Mouse (Mus musculus) heart, adult 11 months (tissue): ENCODE measurements around the gene Zfp213.
"Not testable (repeated sequence)": the region's sequence is repeated elsewhere in the genome, so short reads cannot be mapped to it uniquely, and the experiment has no call there.

Experiments
- DNase-seq: peaks from one replicate; pipeline ENCODE4 v3.0.0; 2022

The Zfp213 gene

GRCm38 (mm10) chr17:23542835-23543234, 21.2 kb downstream of the Zfp213 start:
- peak; percentile 84 for DNase-seq

DNA sequence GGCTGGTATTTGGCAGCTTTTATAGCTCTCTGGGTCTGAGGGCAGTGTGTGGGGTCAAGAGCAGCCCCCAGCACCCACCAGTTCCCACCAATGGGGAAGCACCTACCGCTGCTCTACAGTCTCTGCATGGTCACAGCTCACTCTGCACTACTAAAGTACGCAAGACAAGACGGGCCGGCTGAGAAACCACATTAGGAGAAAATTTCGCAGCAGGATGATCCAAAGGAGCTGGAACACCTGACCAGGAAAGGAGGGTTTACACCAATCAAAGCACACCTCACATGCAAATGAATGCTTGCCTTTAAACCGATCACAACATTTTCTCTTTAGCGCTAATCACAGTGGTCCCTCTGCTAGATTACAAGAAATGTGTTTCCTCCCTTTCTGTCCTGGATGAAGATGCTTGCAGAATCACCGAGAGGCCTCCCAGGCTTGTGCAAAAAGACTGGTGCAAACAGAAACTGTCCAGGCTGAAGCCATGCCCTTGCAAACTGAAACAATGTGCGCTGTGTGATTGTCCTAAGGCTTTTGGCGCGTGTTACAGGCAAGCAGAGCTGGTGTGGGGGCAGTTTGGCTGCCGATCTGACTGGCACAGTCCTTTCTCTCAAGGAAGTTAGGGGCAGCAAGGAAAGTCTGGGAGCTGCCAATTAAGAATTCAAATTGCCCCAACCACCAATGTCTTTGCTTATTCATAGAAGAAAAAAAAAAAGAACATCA, 21.9 kb downstream of the Zfp213 start:
- DNase-seq = peak; percentile 85

- DNase-seq = peak; percentile 71
Observed at GRCm38 (mm10) chr17:23540605-23541475, 23.2 kb downstream of the Zfp213 start.

- DNase-seq = peak; percentile 68
Observed at GRCm38 (mm10) chr17:23540106-23540505, 23.9 kb downstream of the Zfp213 start.

- peak; percentile 76 for DNase-seq
Observed at GRCm38 (mm10) chr17:23539608-23540007, 24.4 kb downstream of the Zfp213 start.

- DNase-seq = peak; percentile 83
Observed at GRCm38 (mm10) chr17:23538299-23539015, 25.6 kb downstream of the Zfp213 start.

DNA sequence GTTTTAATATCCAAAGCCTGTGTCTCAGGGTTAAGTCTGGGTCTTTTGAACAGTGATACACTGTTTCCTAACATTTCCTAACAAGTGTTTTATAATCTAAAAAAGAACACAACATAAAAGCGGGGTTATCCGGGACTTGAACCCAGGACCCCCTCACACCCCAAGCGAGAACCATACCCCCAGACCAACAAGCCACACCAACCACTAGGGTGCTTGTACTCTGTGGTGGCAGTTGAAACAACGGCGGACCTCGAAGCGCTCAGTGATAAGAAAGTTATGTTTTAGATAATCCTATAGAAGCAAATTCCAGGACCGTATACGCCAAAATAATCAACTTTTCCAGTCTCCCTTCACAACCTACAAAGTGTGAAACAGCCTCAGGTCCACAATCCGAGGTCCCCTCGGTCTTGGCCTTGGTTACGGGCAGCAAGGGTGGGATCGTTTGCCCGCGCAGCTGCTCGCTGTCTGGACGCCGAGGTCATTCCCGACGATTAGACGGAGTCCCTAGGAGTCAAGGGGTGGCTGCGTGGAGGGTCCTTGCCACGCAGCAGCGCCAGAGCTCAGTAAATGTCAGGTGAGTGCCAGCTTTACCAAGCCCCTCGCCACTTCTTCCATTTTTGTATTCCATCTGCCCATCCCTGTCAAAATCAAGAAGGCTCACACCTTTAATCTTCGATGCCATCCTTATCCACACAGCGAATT, 26.3 kb downstream of the Zfp213 start:
- peak; percentile 76 for DNase-seq

GRCm38 (mm10) chr17:23535046-23535788, 28.8 kb downstream of the Zfp213 start:
- DNase-seq = peak; percentile 92

DNA sequence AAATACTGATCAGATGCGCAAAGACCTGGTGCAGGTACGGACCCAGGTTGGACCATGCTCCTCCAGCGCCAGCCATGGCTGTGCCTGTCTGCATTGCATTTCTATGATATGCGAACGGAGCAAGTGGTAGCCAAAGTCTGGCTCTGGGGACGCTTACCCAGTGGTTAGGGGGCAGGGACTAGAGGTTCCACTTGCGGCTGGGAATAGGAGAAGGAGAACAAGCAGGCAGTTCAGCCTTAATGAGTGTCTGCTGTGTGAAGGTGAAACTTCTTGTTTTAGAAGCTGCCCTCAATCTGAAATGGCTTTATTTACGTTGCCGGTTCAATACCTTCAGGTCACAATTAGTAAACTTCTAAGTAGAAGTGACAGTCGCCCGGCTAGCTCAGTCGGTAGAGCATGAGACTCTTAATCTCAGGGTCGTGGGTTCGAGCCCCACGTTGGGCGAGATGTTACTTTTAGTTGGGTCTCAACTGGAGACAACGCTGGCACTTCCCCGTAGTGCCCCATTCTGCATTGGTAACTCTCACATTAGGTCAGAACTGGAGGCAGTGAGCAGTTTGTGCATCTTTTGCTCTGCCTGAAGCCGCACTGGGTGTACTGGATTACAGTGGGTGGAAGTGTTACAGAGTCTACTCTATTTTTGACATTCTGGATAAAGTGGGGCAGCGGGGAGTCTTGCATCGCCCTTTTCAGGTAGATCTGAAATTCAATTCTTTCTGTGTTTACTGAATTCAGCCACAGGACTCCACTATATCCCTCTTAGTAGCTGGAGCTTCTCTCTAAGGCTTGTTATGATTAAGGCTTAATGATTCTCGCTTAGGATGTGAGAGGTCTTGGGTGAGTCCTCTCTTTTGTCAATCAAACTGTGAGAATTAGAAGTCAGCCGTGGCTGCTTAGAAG, 30.2 kb downstream of the Zfp213 start:
- peak; percentile 8 for DNase-seq

DNA sequence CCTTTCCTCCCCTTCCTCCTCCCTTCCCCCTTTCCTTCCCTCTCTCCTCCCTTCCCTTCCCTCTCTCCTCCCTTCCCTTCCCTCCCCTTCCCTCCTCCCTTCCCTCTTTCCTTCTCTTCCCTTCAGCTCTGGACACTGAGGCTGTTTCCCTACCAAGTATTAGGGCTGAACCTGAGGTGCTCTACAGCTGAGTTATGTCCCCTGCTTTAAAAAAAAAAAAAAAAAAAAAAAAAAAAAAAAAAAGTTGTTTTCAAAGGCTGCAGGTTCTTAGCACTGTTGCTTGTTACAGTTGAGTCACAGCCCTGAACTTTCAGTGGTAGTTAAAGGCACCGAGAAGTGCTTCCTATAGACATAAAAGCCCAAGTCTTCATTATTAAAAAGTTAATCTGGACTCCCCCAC, 32.6 kb downstream of the Zfp213 start:
- DNase-seq = not testable (repeated sequence)

GRCm38 (mm10) chr17:23522941-23523732, 40.9 kb downstream of the Zfp213 start:
- not testable (repeated sequence) for DNase-seq

DNA sequence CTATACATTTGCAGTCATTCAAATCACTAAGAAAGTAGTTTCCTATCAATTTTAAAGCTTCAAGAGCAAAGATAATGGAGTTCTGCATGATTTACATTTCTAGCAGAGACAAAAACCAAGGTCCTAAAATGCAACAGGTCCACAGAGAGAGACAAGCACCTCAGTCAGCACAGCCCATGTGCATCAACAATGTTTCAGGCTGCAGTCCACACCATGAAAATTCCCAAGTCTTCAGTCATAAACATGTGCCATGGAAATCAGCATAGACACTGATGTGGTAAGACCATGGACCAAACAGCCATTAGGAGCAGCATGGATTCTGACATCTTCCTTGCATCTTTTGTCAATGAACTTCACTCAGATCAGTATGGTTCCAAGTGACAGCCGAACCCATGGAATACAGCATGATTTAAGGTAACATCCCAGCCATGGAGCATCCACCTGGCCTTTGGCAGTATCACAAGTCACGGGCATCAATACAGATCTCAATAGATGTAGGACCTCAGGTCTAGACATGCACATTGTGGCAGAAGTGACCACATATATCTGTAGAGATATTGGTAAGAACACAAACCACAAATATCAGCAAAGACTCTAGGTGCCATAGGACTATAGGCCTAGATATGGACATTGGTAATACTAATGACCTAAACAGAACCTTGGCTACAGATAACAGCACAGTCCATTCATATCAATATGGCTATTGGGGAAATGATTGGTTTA, 45.2 kb downstream of the Zfp213 start:
- no peak for DNase-seq
